Mouse (Mus musculus) mouse trophoblast stem cell (cell line): ENCODE measurements at regions not wholly inside any gene's neighbourhood (a gene's known extent, or its start where the extent isn't known, plus 50 kb on each side); places are given as distances from the start of the nearest gene placed in this dataset.

Source experiments
- in situ Hi-C, 2 experiments: fragments of 300-500 bp; cut with MseI, MboI; formaldehyde crosslinking; loops; 2 replicates in 1 of 2; 3 replicates in 1 of 2; pipeline ENCODE4 v1.15.1; 2025

GRCm38 (mm10) chr3:102316151-102316550 lies 111.7 kb upstream of the Vangl1 start:
- in situ Hi-C loops = loop anchor here in 1 of 2 experiments (25.0 kb wide), 1 partner anchor 371 kb away; no protein-coding TSS in a partner anchor

- in situ Hi-C loops = loop anchor here in 1 of 2 experiments (25.0 kb wide), 1 partner anchor 376 kb away; no protein-coding TSS in a partner anchor
Observed at GRCm38 (mm10) chr3:102311482-102312225, 107.2 kb upstream of the Vangl1 start.

DNA sequence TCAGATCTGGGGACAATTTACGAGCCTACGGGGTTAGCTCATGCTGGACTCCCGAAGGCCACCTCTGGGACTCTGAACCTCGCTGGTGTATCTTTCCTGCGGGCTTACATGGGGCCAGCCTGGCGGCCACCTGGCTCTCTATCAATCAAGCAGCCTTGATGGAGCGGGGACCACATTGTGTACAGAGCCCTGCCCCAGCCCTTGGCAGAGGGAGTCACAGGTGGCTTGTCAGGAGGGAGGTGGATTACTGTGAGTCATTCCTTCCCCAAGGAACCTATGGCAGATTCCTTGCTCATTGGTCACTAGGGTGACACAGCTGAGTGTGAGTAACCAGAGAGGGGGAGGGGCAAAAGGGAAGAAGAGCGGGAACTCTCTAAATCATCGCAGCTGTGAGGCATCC lies 105.8 kb upstream of the Vangl1 start:
- in situ Hi-C loops = loop anchor here in 1 of 2 experiments (25.0 kb wide), 1 partner anchor 377 kb away; no protein-coding TSS in a partner anchor

- in situ Hi-C loops = loop anchor here in 1 of 2 experiments (25.0 kb wide), 1 partner anchor 378 kb away; no protein-coding TSS in a partner anchor
Observed at GRCm38 (mm10) chr3:102309756-102310155, 105.3 kb upstream of the Vangl1 start.

- in situ Hi-C loops = loop anchor here in 1 of 2 experiments (25.0 kb wide), 1 partner anchor 380 kb away; no protein-coding TSS in a partner anchor
Observed at GRCm38 (mm10) chr3:102307656-102308055, 103.2 kb upstream of the Vangl1 start.

DNA sequence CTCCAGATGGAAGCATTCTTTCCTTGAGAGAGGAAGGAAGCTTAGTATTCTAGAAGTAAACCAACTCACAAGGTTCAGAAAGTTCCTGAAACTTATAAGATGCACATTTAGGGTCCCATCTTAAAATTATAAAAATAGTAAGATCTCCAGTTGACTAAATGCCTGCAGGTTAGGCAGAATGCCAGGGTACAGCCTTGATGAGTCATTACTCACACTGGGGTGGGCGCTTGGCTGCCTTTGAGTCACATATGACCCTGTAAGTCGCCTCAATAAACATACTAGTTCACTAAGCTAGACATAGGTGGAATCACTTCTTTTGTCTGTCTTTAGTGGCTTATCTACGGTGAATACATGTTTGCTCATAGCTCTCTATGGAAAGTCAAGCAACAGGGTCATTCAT lies 87.9 kb upstream of the Vangl1 start:
- in situ Hi-C loops = no loop called here

DNA sequence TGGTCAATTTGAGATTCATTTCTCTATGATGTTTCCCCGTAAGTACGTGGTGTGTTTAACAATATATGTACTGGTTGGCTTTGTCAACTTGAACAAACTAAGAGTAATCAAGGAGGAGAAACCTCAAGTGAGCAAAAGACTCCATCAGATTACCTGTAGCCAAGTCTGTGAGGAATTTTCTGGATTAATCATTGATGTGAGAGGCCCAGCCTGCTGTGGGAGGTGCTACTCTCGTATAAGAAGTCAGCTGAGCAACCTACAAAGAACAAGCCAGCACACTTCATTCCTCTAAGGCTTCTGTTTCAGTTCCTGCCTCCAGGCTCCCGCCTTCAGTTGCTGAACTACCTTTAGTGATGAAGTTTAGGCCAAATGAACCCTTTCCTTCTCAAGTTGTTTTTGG lies 77.5 kb upstream of the Vangl1 start:
- in situ Hi-C loops = no loop called here

- in situ Hi-C loops = no loop called here
Observed at GRCm38 (mm10) chr3:102276758-102277157, 72.3 kb upstream of the Vangl1 start.

DNA sequence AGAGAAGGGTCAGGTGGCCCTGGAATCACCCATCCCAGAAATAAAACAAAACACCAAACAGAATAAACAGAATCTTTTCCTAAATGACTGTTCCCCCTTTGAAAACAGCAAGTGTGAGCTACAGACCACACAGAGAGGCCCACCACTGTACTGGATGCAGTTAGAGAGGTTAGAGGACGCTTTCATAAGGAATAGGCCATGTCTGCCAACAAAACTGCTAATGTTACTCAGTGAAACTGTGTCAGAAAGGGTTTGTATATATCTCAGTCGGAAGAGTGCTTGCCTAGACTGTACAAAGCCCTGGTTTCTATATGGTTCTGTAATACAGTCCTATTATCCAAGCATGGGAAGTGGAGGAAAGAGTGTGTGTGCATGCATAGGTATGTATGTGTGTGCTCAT lies 71.8 kb upstream of the Vangl1 start:
- in situ Hi-C loops = no loop called here

- in situ Hi-C loops = no loop called here
Observed at GRCm38 (mm10) chr3:102275256-102276022, 70.9 kb upstream of the Vangl1 start.

DNA sequence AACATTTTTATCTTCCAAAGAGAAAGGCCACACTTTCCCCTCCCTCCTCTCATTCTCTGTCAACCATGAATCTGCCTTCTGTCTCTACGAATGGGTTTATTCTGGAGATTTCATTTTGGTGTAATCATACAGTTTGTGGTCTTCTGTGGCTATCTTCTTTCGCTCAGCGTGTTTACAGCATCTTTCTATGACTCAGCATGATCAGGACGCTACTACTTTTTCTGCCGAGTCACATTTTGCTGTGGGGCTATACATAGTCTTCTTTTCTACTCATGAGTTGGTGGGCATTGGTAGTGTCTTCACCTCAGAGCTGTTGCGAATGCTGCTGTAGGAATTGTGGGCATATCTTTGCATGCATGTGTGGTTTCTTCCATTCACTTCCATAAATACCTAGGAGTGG lies 66.3 kb upstream of the Vangl1 start:
- in situ Hi-C loops = no loop called here

GRCm38 (mm10) chr3:102270257-102270656 lies 65.8 kb upstream of the Vangl1 start:
- in situ Hi-C loops = no loop called here

- in situ Hi-C loops = no loop called here
Observed at GRCm38 (mm10) chr3:102266136-102266535, 61.6 kb upstream of the Vangl1 start.

- in situ Hi-C loops = no loop called here
Observed at GRCm38 (mm10) chr3:102265146-102265545, 60.7 kb upstream of the Vangl1 start.

GRCm38 (mm10) chr3:102263326-102263725 lies 58.8 kb upstream of the Vangl1 start:
- in situ Hi-C loops = no loop called here

GRCm38 (mm10) chr3:102262665-102263064 lies 58.2 kb upstream of the Vangl1 start:
- in situ Hi-C loops = no loop called here

DNA sequence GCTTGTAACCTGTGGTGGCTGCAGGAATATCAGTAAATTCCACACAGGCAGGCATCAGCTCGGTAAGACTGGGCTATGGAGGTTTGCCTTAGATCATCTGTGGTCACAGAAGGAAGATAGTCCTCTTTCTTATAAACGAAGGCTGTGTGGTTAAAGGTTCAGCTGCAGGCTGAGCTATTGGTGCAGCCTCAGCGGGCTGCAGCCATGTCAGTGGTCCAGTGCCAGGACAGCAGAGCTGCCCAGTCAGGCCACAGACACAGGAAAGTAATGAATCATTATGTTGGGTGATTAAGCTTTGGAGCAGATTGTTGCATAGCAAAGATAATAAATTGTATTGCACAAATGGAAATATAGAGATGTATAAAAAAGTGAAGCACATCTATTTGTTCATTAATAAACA lies 57.0 kb upstream of the Vangl1 start:
- in situ Hi-C loops = no loop called here
